Mouse (Mus musculus) heart, embryonic 13.5 days (tissue): ENCODE results near the gene Mgst2. TPM values are rescaled to one million over a fixed set of nuclear protein-coding genes. Genes with fewer than 3 reads are reported as not detected.

Source experiments
- ATAC-seq: fragments of 200-750 bp; cut with Nextera tagmentation; 2 replicates; pipeline ENCODE4 v1.8.0; 2017; ENCODE audit warnings: moderate TSS enrichment; ENCODE audit not compliant: insufficient number of reproducible peaks, low FRiP score, low TSS enrichment; ENCODE audit errors: extremely low read depth
- H3K27ac ChIP-seq: fragments of 300-500 bp; sonication (generic); replicated peaks from 2 replicates; pipeline ENCODE4 v1.5.1; 2015; ENCODE audit warnings: moderate library complexity, mild to moderate bottlenecking, inconsistent platforms
- H3K27me3 ChIP-seq: fragments of 300-500 bp; sonication (generic); replicated peaks from 2 replicates; pipeline ENCODE4 v1.6.1; 2015; ENCODE audit warnings: mild to moderate bottlenecking, inconsistent platforms
- H3K36me3 ChIP-seq: fragments of 300-500 bp; sonication (generic); 2 replicates; pipeline ENCODE4 v1.6.1; 2015; ENCODE audit warnings: mild to moderate bottlenecking, inconsistent platforms
- H3K4me1 ChIP-seq: fragments of 300-500 bp; sonication (generic); 2 replicates; pipeline ENCODE4 v1.6.1; 2015; ENCODE audit warnings: inconsistent platforms
- H3K4me2 ChIP-seq: fragments of 300-500 bp; sonication (generic); 2 replicates; pipeline ENCODE4 v1.6.1; 2015; ENCODE audit warnings: inconsistent platforms, mild to moderate bottlenecking, moderate library complexity
- H3K4me3 ChIP-seq: fragments of 300-500 bp; sonication (generic); 2 replicates; pipeline ENCODE4 v1.5.1; 2015; ENCODE audit warnings: moderate library complexity, mild to moderate bottlenecking, inconsistent platforms
- H3K9ac ChIP-seq: fragments of 300-500 bp; sonication (generic); 2 replicates; pipeline ENCODE4 v1.6.1; 2015; ENCODE audit warnings: inconsistent platforms, mild to moderate bottlenecking, moderate library complexity
- H3K9me3 ChIP-seq: fragments of 300-500 bp; sonication (generic); 2 replicates; pipeline ENCODE4 v1.6.1; 2016; ENCODE audit warnings: inconsistent platforms
- WGBS: fragments of 180-500 bp; shearing (Covaris S2); methylation state at CpG from one replicate; pipeline ENCODE4 v1.1.7; 2015; ENCODE audit warnings: mixed read lengths; 5-methylcytosine and 5-hydroxymethylcytosine counted together
- polyA plus RNA-seq: library from polyadenylated mRNA; unstranded; fragments of >200 nt; fragmentation: Nextera tagmentation; extraction: Ambion mirVana; gene quantifications from 2 replicates; pipeline ENCODE4 v1.2.1, GENCODE M21; 2015

Gene Mgst2
- polyA plus RNA-seq, 1 experiment from 2014 or later, result 2.4 TPM

GRCm38 (mm10) chr3:51636700-51637099, 23.5 kb upstream of the Mgst2 start:
- no peaks in the 10 kb centered on the region for H3K27me3 ChIP-seq
- no peaks in the 10 kb centered on the region for H3K4me1 ChIP-seq
- 0 out of 2 replicates have a peak overlapping the region, but pooled peaks have one; percentile 25 for H3K4me2 ChIP-seq
- ATAC-seq, result no peak
- WGBS, result 76% methylated on average over 20 of the region's 20 CpGs
- H3K9me3 ChIP-seq, result peaks cover 4% of the 10 kb centered on the region; the same call in 1 of the 2 replicates
- H3K27ac ChIP-seq, result no peak overlapping the region
- 0 out of 2 replicates have a peak overlapping the region, but pooled peaks have one; percentile 13 for H3K4me3 ChIP-seq
- no peak overlapping the region for H3K9ac ChIP-seq
- H3K36me3 ChIP-seq, result no peaks in the 10 kb centered on the region

- no peak overlapping the region for H3K4me2 ChIP-seq
- no peaks in the 10 kb centered on the region for H3K36me3 ChIP-seq
- peaks cover 3% of the 10 kb centered on the region; the same call in 1 of the 2 replicates for H3K9me3 ChIP-seq
- H3K4me3 ChIP-seq, result no peak overlapping the region
- H3K9ac ChIP-seq, result no peak overlapping the region
- H3K27ac ChIP-seq, result no peak overlapping the region
- H3K4me1 ChIP-seq, result no peaks in the 10 kb centered on the region
- WGBS, result 91% methylated on average over 6 of the region's 6 CpGs
- no peaks in the 10 kb centered on the region for H3K27me3 ChIP-seq
- no peak for ATAC-seq
Measured at GRCm38 (mm10) chr3:51637326-51637725, 22.8 kb upstream of the Mgst2 start.

GRCm38 (mm10) chr3:51638260-51638659, 21.9 kb upstream of the Mgst2 start:
- Histone ChIP-seq H3K4me2 (no peak overlapping the region), H3K9ac (no peak overlapping the region), H3K9me3 (peaks cover 3% of the 10 kb centered on the region; the same call in 1 of the 2 replicates), H3K4me3 (no peak overlapping the region), H3K4me1 (no peaks in the 10 kb centered on the region), H3K36me3 (no peaks in the 10 kb centered on the region), H3K27ac (no peak overlapping the region), H3K27me3 (no peaks in the 10 kb centered on the region)
- 78% methylated on average over 6 of the region's 6 CpGs for WGBS
- ATAC-seq, result no peak

GRCm38 (mm10) chr3:51645484-51645883, 14.7 kb upstream of the Mgst2 start:
- Histone ChIP-seq H3K4me3 (no peak overlapping the region), H3K27me3 (no peaks in the 10 kb centered on the region), H3K36me3 (no peaks in the 10 kb centered on the region), H3K4me1 (peaks cover 34% of the 10 kb centered on the region), H3K4me2 (no peak overlapping the region), H3K9me3 (no peaks in the 10 kb centered on the region), H3K27ac (no peak overlapping the region), H3K9ac (no peak overlapping the region)
- 82% methylated on average over 6 of the region's 6 CpGs for WGBS
- no peak for ATAC-seq

GRCm38 (mm10) chr3:51646301-51646700, 13.9 kb upstream of the Mgst2 start:
- Histone ChIP-seq H3K4me2 (peak overlapping the region; percentile 24), H3K27me3 (no peaks in the 10 kb centered on the region), H3K27ac (no peak overlapping the region; the same call in 1 of the 2 replicates), H3K36me3 (no peaks in the 10 kb centered on the region), H3K9me3 (no peaks in the 10 kb centered on the region), H3K9ac (no peak overlapping the region), H3K4me3 (no peak overlapping the region), H3K4me1 (peaks cover 36% of the 10 kb centered on the region)
- 23% methylated on average over 10 of the region's 10 CpGs for WGBS
- ATAC-seq, result no peak

GRCm38 (mm10) chr3:51647356-51647755, 12.8 kb upstream of the Mgst2 start:
- Histone ChIP-seq H3K36me3 (no peaks in the 10 kb centered on the region), H3K4me1 (peaks cover 45% of the 10 kb centered on the region), H3K9me3 (no peaks in the 10 kb centered on the region), H3K27ac (no peak overlapping the region), H3K4me3 (no peak overlapping the region), H3K9ac (no peak overlapping the region), H3K27me3 (no peaks in the 10 kb centered on the region), H3K4me2 (no peak overlapping the region)
- 39% methylated on average over 4 of the region's 4 CpGs for WGBS
- ATAC-seq, result no peak

GRCm38 (mm10) chr3:51648037-51648664, 12.0 kb upstream of the Mgst2 start:
- H3K4me2 ChIP-seq, result peak overlapping the region; percentile 65
- no peak overlapping the region for H3K27ac ChIP-seq
- 21% methylated on average over 15 of the region's 15 CpGs for WGBS
- H3K9me3 ChIP-seq, result no peaks in the 10 kb centered on the region
- ATAC-seq, result no peak
- H3K4me3 ChIP-seq, result peak overlapping the region; percentile 42
- H3K4me1 ChIP-seq, result peaks cover 53% of the 10 kb centered on the region
- H3K9ac ChIP-seq, result peak overlapping the region; percentile 57
- H3K27me3 ChIP-seq, result no peaks in the 10 kb centered on the region
- H3K36me3 ChIP-seq, result no peaks in the 10 kb centered on the region

GRCm38 (mm10) chr3:51649426-51649825, 10.7 kb upstream of the Mgst2 start:
- no peak overlapping the region for H3K9ac ChIP-seq
- no peaks in the 10 kb centered on the region for H3K9me3 ChIP-seq
- no peak overlapping the region for H3K4me2 ChIP-seq
- no peak overlapping the region for H3K27ac ChIP-seq
- no peak overlapping the region for H3K4me3 ChIP-seq
- H3K27me3 ChIP-seq, result no peaks in the 10 kb centered on the region
- ATAC-seq, result no peak
- no peaks in the 10 kb centered on the region for H3K36me3 ChIP-seq
- 49% methylated on average over 8 of the region's 8 CpGs for WGBS
- peaks cover 60% of the 10 kb centered on the region for H3K4me1 ChIP-seq

GRCm38 (mm10) chr3:51649986-51650385, 10.2 kb upstream of the Mgst2 start:
- no peaks in the 10 kb centered on the region for H3K27me3 ChIP-seq
- H3K4me3 ChIP-seq, result no peak overlapping the region
- no peaks in the 10 kb centered on the region for H3K9me3 ChIP-seq
- WGBS, result 73% methylated on average over 8 of the region's 8 CpGs
- H3K4me1 ChIP-seq, result peaks cover 60% of the 10 kb centered on the region
- ATAC-seq, result no peak
- no peak overlapping the region for H3K9ac ChIP-seq
- H3K4me2 ChIP-seq, result no peak overlapping the region
- no peak overlapping the region for H3K27ac ChIP-seq
- no peaks in the 10 kb centered on the region for H3K36me3 ChIP-seq

GRCm38 (mm10) chr3:51651149-51651548, 9.0 kb upstream of the Mgst2 start:
- peaks cover 64% of the 10 kb centered on the region for H3K4me1 ChIP-seq
- no peak overlapping the region for H3K4me2 ChIP-seq
- no peaks in the 10 kb centered on the region for H3K9me3 ChIP-seq
- no peak for ATAC-seq
- H3K27ac ChIP-seq, result no peak overlapping the region
- 70% methylated on average over 2 of the region's 2 CpGs for WGBS
- H3K9ac ChIP-seq, result no peak overlapping the region
- no peak overlapping the region for H3K4me3 ChIP-seq
- H3K27me3 ChIP-seq, result no peaks in the 10 kb centered on the region
- no peaks in the 10 kb centered on the region for H3K36me3 ChIP-seq

GRCm38 (mm10) chr3:51652292-51652691, 7.9 kb upstream of the Mgst2 start:
- H3K27me3 ChIP-seq, result no peaks in the 10 kb centered on the region
- 3% methylated on average over 9 of the region's 9 CpGs for WGBS
- peak overlapping the region; percentile 63 for H3K9ac ChIP-seq
- H3K27ac ChIP-seq, result peak overlapping the region; percentile 72
- peak overlapping the region; percentile 25 for H3K4me3 ChIP-seq
- H3K36me3 ChIP-seq, result no peaks in the 10 kb centered on the region
- H3K9me3 ChIP-seq, result no peaks in the 10 kb centered on the region
- peaks cover 54% of the 10 kb centered on the region for H3K4me1 ChIP-seq
- ATAC-seq, result peak; percentile 37; the same call in 1 of the 2 replicates
- peak overlapping the region; percentile 62 for H3K4me2 ChIP-seq

- Histone ChIP-seq H3K4me2 (peak overlapping the region; percentile 62), H3K27me3 (no peaks in the 10 kb centered on the region), H3K9me3 (no peaks in the 10 kb centered on the region), H3K36me3 (no peaks in the 10 kb centered on the region), H3K27ac (peak overlapping the region; percentile 72), H3K9ac (peak overlapping the region; percentile 63), H3K4me3 (peak overlapping the region; percentile 25), H3K4me1 (peaks cover 50% of the 10 kb centered on the region)
- 3% methylated on average over 9 of the region's 9 CpGs for WGBS
- peak; percentile 59; the same call in 1 of the 2 replicates for ATAC-seq
Measured at GRCm38 (mm10) chr3:51652701-51653100, 7.5 kb upstream of the Mgst2 start.
